Mouse (Mus musculus) embryonic facial prominence, embryonic 15.5 days (tissue): ENCODE results near the gene Creb3l4. TPM values are rescaled to one million over a fixed set of nuclear protein-coding genes. Genes with fewer than 3 reads are reported as not detected.

ENCODE experiments used
- microRNA-seq: library from miRNA; unstranded; fragments of <30 nt; microRNA quantifications from one replicate; pipeline ENCODE4, GENCODE M21; 2016; ENCODE audit warnings: borderline number of aligned reads
- polyA plus RNA-seq: library from polyadenylated mRNA; unstranded; fragments of >200 nt; fragmentation: Nextera tagmentation; extraction: Ambion mirVana; gene quantifications from 2 replicates; pipeline ENCODE4 v1.2.1, GENCODE M21; 2015

Gene Creb3l4
- polyA plus RNA-seq, 1 experiment from 2014 or later: 6.1 TPM

Small RNAs within 50 kb of the gene (microRNA-seq; reads per million reads assigned to microRNA genes)
- gene Mir7012: not detected

Other genes with a start within 250 kb of the Creb3l4 start
- 145 and 152 TPM in 2 replicates for gene Hax1, start 244.7 kb downstream of the Creb3l4 start, polyA plus RNA-seq
- 132 and 149 TPM in 2 replicates for gene 4933434E20Rik, start 191.9 kb downstream of the Creb3l4 start, polyA plus RNA-seq
- 175 and 176 TPM in 2 replicates for gene Ubap2l, start 190.9 kb downstream of the Creb3l4 start, polyA plus RNA-seq
- gene Tpm3, start 170.9 kb downstream of the Creb3l4 start, polyA plus RNA-seq: 439 and 441 TPM in 2 replicates
- gene Nup210l, start 139.4 kb downstream of the Creb3l4 start, polyA plus RNA-seq: 0.36 and 0.42 TPM in 2 replicates
- gene Rps27, start 29.9 kb downstream of the Creb3l4 start, polyA plus RNA-seq: 1,680 and 1,915 TPM in 2 replicates
- gene Rab13, start 29.8 kb downstream of the Creb3l4 start, polyA plus RNA-seq: 34.0 and 35.0 TPM in 2 replicates
- gene Jtb, start 11.9 kb downstream of the Creb3l4 start, polyA plus RNA-seq: 111 and 121 TPM in 2 replicates
- 107 and 115 TPM in 2 replicates for gene Slc39a1, start 4.7 kb upstream of the Creb3l4 start, polyA plus RNA-seq
- gene Crtc2, start 10.7 kb upstream of the Creb3l4 start, polyA plus RNA-seq: 24.7 and 27.8 TPM in 2 replicates
- gene Dennd4b, start 21.7 kb upstream of the Creb3l4 start, polyA plus RNA-seq: 4.0 and 4.5 TPM in 2 replicates
- 15.2 and 16.8 TPM in 2 replicates for gene Gatad2b, start 49.7 kb upstream of the Creb3l4 start, polyA plus RNA-seq
- gene Slc27a3, start 146.4 kb upstream of the Creb3l4 start, polyA plus RNA-seq: 32.1 and 34.6 TPM in 2 replicates
- 27.6 and 28.5 TPM in 2 replicates for gene Ints3, start 190.1 kb upstream of the Creb3l4 start, polyA plus RNA-seq
- 5.9 and 6.2 TPM in 2 replicates for gene Npr1, start 222.4 kb upstream of the Creb3l4 start, polyA plus RNA-seq
- 182 and 183 TPM in 2 replicates for gene Ilf2, start 232.6 kb upstream of the Creb3l4 start, polyA plus RNA-seq
- gene Snapin, start 247.5 kb upstream of the Creb3l4 start, polyA plus RNA-seq: 95.4 and 104 TPM in 2 replicates